Mouse (Mus musculus) natural killer cell, adult 2 months (primary cell): Measurements from ENCODE around the gene S100a1.

Source experiments
- DNase-seq, 2 experiments: peaks; one replicate each; pipeline ENCODE4 v3.0.0; 2022; ENCODE audit warnings: low spot score in 2 of 2

S100a1 gene

GRCm38 (mm10) chr3:90513796-90514590 is at the start of gene S100a1, which contains the start of gene S100a13:
Gene S100a1, minus strand, starts transcription at chr3:90514392.
Gene S100a13, plus strand, starts transcription at chr3:90514435.
- peak in 1 of 2 experiments; percentile 32 for DNase-seq

- no peak for DNase-seq
These were observed 45.9 kb upstream of the S100a1 start, which contains the start of gene S100a3 for GRCm38 (mm10) chr3:90560008-90560628. Gene S100a3, plus strand, starts transcription at chr3:90560578.

- no peak for DNase-seq
These were observed 41.8 kb upstream of the S100a1 start for GRCm38 (mm10) chr3:90555954-90556353.

GRCm38 (mm10) chr3:90552231-90552630 is 38.0 kb upstream of the S100a1 start:
- DNase-seq = no peak

GRCm38 (mm10) chr3:90550421-90550790 is 36.2 kb upstream of the S100a1 start:
- no peak for DNase-seq

- DNase-seq = no peak
These were observed 35.7 kb upstream of the S100a1 start for GRCm38 (mm10) chr3:90549676-90550420.

- DNase-seq = no peak
These were observed 26.7 kb upstream of the S100a1 start for GRCm38 (mm10) chr3:90540904-90541303.

- no peak for DNase-seq
These were observed 23.7 kb upstream of the S100a1 start for GRCm38 (mm10) chr3:90537905-90538296.

- no peak for DNase-seq
These were observed 23.1 kb upstream of the S100a1 start, which contains the start of gene S100a16 for GRCm38 (mm10) chr3:90537141-90537904. Gene S100a16, plus strand, starts transcription at chr3:90537254.

GRCm38 (mm10) chr3:90535446-90535845 is 21.3 kb upstream of the S100a1 start:
- DNase-seq = no peak

- DNase-seq = no peak
These were observed 17.5 kb upstream of the S100a1 start for GRCm38 (mm10) chr3:90531713-90532112.

GRCm38 (mm10) chr3:90527291-90527873 is 13.2 kb upstream of the S100a1 start:
- DNase-seq = no peak

- DNase-seq = no peak
These were observed 12.4 kb upstream of the S100a1 start, which contains the start of gene S100a14 for GRCm38 (mm10) chr3:90526580-90526979. Gene S100a14, plus strand, starts transcription at chr3:90526856.

- no peak for DNase-seq
These were observed 11.9 kb upstream of the S100a1 start for GRCm38 (mm10) chr3:90526076-90526475.

- peak in 1 of 2 experiments; percentile 15 for DNase-seq
These were observed 11.2 kb upstream of the S100a1 start for GRCm38 (mm10) chr3:90525421-90525820.

- DNase-seq = no peak
These were observed 3.5 kb upstream of the S100a1 start for GRCm38 (mm10) chr3:90517711-90518110.

GRCm38 (mm10) chr3:90515789-90516188 is 1.6 kb upstream of the S100a1 start:
- DNase-seq = no peak

- DNase-seq = no peak
These were observed 1.1 kb upstream of the S100a1 start for GRCm38 (mm10) chr3:90515242-90515641.

GRCm38 (mm10) chr3:90514691-90515090 is 499 bp upstream of the S100a1 start:
- DNase-seq = peak; percentile 24 to 38

- DNase-seq = no peak
These were observed 1.1 kb downstream of the S100a1 start for GRCm38 (mm10) chr3:90512948-90513642.
